Mouse (Mus musculus) right cerebral cortex, adult 18-20 months (tissue): Measurements from ENCODE around the gene Brd1.
A peak's percentile ranks its signal among the peaks of the same experiment; 100 is the strongest.
"Not testable (repeated sequence)": the region's sequence is repeated elsewhere in the genome, so short reads cannot be mapped to it uniquely, and the experiment has no call there.

Experiments used
- DNase-seq: peaks from one replicate; pipeline ENCODE4 v3.0.0; 2022; ENCODE audit warnings: mixed read lengths

The Brd1 gene

GRCm38 (mm10) chr15:88733834-88734571 is at the start of gene Brd1:
Gene Brd1, minus strand, starts transcription at chr15:88734233.
- peak; percentile 89 for DNase-seq

- not testable (repeated sequence) for DNase-seq
Measured at GRCm38 (mm10) chr15:88774630-88775029, 40.6 kb upstream of the Brd1 start.

GRCm38 (mm10) chr15:88768537-88768936 is 34.5 kb upstream of the Brd1 start:
- no peak for DNase-seq

- DNase-seq = not testable (repeated sequence)
Measured at GRCm38 (mm10) chr15:88766139-88766538, 32.1 kb upstream of the Brd1 start.

- no peak for DNase-seq
Measured at GRCm38 (mm10) chr15:88761551-88761950, 27.5 kb upstream of the Brd1 start.

GRCm38 (mm10) chr15:88758061-88758460 is 24.0 kb upstream of the Brd1 start:
- no peak for DNase-seq

GRCm38 (mm10) chr15:88755761-88756160 is 21.7 kb upstream of the Brd1 start:
- no peak for DNase-seq

GRCm38 (mm10) chr15:88754896-88755295 is 20.9 kb upstream of the Brd1 start:
- no peak for DNase-seq

- DNase-seq = no peak
Measured at GRCm38 (mm10) chr15:88752403-88752733, 18.3 kb upstream of the Brd1 start.

GRCm38 (mm10) chr15:88751564-88752402 is 17.8 kb upstream of the Brd1 start, which contains the start of gene Zbed4:
Gene Zbed4, plus strand, starts transcription at chr15:88751660.
- DNase-seq = peak; percentile 31

GRCm38 (mm10) chr15:88750677-88751563 is 16.9 kb upstream of the Brd1 start:
- DNase-seq = peak; percentile 99

- no peak for DNase-seq
Measured at GRCm38 (mm10) chr15:88750032-88750431, 16.0 kb upstream of the Brd1 start.

GRCm38 (mm10) chr15:88749617-88750016 is 15.6 kb upstream of the Brd1 start:
- DNase-seq = not testable (repeated sequence)

GRCm38 (mm10) chr15:88745926-88746325 is 11.9 kb upstream of the Brd1 start:
- DNase-seq = no peak

- no peak for DNase-seq
Measured at GRCm38 (mm10) chr15:88745347-88745746, 11.3 kb upstream of the Brd1 start.

GRCm38 (mm10) chr15:88743371-88743770 is 9.3 kb upstream of the Brd1 start:
- not testable (repeated sequence) for DNase-seq

- no peak for DNase-seq
Measured at GRCm38 (mm10) chr15:88741366-88741765, 7.3 kb upstream of the Brd1 start.

- DNase-seq = no peak
Measured at GRCm38 (mm10) chr15:88738466-88738865, 4.4 kb upstream of the Brd1 start.

GRCm38 (mm10) chr15:88736166-88736565 is 2.1 kb upstream of the Brd1 start:
- no peak for DNase-seq

- peak; percentile 55 for DNase-seq
Measured at GRCm38 (mm10) chr15:88733041-88733751, 837 bp downstream of the Brd1 start.

GRCm38 (mm10) chr15:88732405-88733020 is 1.5 kb downstream of the Brd1 start:
- DNase-seq = no peak

- DNase-seq = no peak
Measured at GRCm38 (mm10) chr15:88730717-88731116, 3.3 kb downstream of the Brd1 start.
